Mouse (Mus musculus) cerebellum, adult 9-11 months (tissue): ENCODE data around the gene Selenoh.

Experiments used
- DNase-seq: peaks from one replicate; pipeline ENCODE4 v3.0.0; 2022

Selenoh gene

DNA sequence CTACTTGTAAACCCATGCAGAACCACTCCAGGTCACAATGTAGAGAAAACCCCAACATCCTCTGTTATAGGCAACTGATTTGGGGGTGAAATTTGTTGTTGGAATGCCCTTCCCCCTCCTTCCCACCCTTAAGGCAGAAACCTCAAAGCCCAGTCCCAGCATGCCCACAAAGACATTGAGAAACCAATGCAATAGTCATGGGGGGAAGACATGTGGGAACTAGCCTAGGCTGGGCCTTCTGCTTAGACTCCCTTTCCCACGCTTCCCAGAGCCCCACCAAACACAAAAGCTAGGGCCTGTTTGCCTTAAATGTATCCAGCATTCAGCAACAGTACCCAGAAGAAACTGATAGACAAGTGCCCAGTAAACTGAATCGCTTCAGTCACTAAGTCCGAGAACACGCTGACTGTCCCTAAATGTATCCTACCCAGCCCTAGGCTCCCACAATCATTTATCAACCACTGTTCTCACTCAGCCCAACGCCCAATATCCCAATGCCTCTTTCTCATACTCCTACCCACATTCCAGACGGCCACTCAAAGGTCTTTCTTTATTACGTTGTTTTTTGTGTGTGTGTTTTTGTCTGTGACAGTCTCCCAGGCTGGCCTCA lies 44.1 kb downstream of the Selenoh start:
- DNase-seq: no peak

- DNase-seq: no peak
Measured at GRCm38 (mm10) chr2:84624201-84624600, 46.4 kb downstream of the Selenoh start.

- no peak for DNase-seq
Measured at GRCm38 (mm10) chr2:84623428-84624119, 47.0 kb downstream of the Selenoh start.

GRCm38 (mm10) chr2:84622668-84623067 lies 47.9 kb downstream of the Selenoh start:
- DNase-seq: no peak

DNA sequence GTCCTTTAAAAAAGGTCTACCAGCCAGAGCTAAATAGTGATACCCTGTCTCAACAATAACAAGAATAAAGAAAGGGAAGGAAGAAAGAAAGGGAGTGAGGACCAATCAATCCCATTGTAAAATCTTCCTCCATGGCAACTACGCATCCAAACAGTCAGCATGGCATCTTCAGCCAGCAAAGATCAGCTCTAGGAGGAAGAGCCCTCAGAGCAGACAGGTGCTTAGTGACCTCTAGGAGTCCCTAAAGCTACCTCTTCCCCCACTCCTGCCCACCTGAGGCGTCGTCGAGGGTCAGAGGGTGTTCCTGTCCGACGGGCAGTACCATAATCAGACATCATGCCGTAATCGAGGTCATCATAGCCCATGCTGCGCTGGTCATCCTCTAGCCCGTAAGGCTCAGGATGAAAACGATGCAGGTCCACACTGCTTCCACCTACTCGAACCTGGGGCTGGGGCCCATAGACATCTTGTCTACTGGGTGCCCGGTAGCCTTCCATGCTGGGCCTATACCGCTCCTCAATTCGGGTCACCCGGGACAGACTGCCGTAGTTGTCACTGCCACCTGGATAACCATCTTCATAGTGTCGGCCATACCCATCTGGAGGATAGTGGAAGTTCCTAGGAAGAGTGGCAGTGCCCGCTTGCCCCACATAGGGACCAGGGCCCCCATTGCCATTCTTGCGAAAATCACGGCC lies 50.8 kb downstream of the Selenoh start:
- no peak for DNase-seq
